Mouse (Mus musculus): ENCODE data around the gene 4921517D22Rik. TPM values are rescaled to one million over a fixed set of nuclear protein-coding genes. Genes with fewer than 3 reads are reported as not detected.

4921517D22Rik gene
- polyA plus RNA-seq, 1 experiment from 2014 or later, result not detected

- H3K9ac ChIP-seq (replicated peaks), result no peak overlapping the region
- no peaks in the 10 kb centered on the region for H3K4me1 ChIP-seq (replicated peaks)
- H3K4me3 ChIP-seq (replicated peaks), result no peak overlapping the region
- no peak overlapping the region for H3K27ac ChIP-seq
- no peaks in the 10 kb centered on the region for H3K9me3 ChIP-seq
- ATAC-seq (ENCODE audit: insufficient number of reproducible peaks, insufficient read depth, low FRiP score, low TSS enrichment, low read depth), result no peak
- WGBS, result 90% methylated on average over 3 of the region's 3 CpGs
- H3K4me2 ChIP-seq, result no peak overlapping the region
- H3K27me3 ChIP-seq, result no peaks in the 10 kb centered on the region
- peaks cover 69% of the 10 kb centered on the region for H3K36me3 ChIP-seq
Measured at GRCm38 (mm10) chr13:59645491-59645890, 48.4 kb downstream of the 4921517D22Rik start.

DNA sequence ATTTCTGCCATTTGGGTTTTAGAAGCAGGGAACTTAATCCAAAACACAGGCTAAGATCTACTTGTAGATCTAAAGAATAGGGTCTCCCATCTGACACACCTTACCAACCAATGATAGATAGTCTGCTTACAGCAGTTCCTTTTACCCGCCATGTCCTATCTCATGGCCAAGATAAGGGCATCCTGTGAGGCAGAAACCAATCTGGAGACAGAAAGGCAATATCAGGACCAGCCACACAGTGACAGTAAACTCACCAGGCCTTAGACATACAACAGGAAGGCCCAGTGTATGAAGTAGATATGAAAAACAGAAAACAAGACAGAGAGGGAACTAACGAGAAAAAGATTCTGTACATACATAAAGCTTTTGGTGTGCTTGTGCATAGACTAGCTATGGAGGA is 51.1 kb downstream of the 4921517D22Rik start:
- no peaks in the 10 kb centered on the region for H3K9me3 ChIP-seq
- H3K4me2 ChIP-seq, result no peak overlapping the region
- ATAC-seq (ENCODE audit: insufficient number of reproducible peaks, insufficient read depth, low FRiP score, low TSS enrichment, low read depth), result no peak
- H3K36me3 ChIP-seq, result peaks cover 65% of the 10 kb centered on the region
- no peak overlapping the region for H3K9ac ChIP-seq (replicated peaks)
- H3K27me3 ChIP-seq, result no peaks in the 10 kb centered on the region
- no peak overlapping the region for H3K27ac ChIP-seq
- H3K4me3 ChIP-seq (replicated peaks), result no peak overlapping the region
- no peaks in the 10 kb centered on the region for H3K4me1 ChIP-seq (replicated peaks)
- 93% methylated on average over 2 of the region's 2 CpGs for WGBS

GRCm38 (mm10) chr13:59640178-59640440 is 53.8 kb downstream of the 4921517D22Rik start:
- H3K4me2 ChIP-seq, result no peak overlapping the region
- H3K4me1 ChIP-seq (replicated peaks), result no peaks in the 10 kb centered on the region
- H3K27me3 ChIP-seq, result no peaks in the 10 kb centered on the region
- WGBS, result 88% methylated on average over 6 of the region's 6 CpGs
- H3K9ac ChIP-seq (replicated peaks), result no peak overlapping the region
- peaks cover 75% of the 10 kb centered on the region for H3K36me3 ChIP-seq
- no peak overlapping the region for H3K27ac ChIP-seq
- ATAC-seq (ENCODE audit: insufficient number of reproducible peaks, insufficient read depth, low FRiP score, low TSS enrichment, low read depth), result no peak
- H3K9me3 ChIP-seq, result no peaks in the 10 kb centered on the region
- H3K4me3 ChIP-seq (replicated peaks), result no peak overlapping the region

DNA sequence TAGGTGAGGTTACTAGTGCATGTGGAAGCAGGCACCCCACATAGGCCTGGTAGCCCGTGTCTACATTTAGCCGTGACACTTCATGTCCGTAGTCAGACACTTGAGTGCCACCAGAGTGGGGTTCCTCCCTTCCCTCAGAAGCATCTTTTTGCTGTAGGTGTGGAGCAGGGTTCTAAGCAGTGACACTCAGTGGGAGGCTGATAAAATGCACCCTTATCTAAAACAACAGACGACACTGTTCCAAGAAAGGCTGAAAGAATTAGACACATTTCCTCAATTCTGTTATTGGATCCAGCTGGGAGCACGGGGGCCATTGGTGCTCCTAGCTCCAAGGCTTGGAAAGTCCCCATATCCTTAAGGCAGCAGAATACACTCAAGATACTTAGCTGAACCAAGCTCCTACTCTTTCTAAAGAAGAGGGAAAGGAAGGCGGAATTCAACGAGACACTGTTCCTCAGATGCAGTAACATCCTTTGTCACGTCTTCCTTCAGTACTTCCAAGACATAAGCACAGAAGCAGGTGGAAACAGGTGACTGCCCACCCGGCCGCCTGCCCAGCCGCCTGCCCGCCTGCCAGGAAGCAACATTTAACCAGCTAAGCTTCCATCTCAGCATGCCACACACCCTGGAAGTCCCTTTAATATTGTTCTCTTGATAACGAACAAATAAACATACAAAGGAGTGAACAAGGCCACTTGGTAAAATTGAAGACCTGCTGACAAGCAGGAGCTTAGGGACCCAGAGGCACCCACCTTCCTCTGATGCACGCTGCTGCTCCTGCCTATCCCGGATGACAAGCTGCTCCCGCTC is 54.3 kb downstream of the 4921517D22Rik start:
- Histone ChIP-seq H3K36me3 (peaks cover 76% of the 10 kb centered on the region), H3K9me3 (no peaks in the 10 kb centered on the region), H3K27me3 (no peaks in the 10 kb centered on the region), H3K27ac (no peak overlapping the region), H3K4me3 (replicated peaks) (no peak overlapping the region), H3K4me1 (replicated peaks) (no peaks in the 10 kb centered on the region), H3K4me2 (no peak overlapping the region), H3K9ac (replicated peaks) (no peak overlapping the region)
- no peak for ATAC-seq (ENCODE audit: insufficient number of reproducible peaks, insufficient read depth, low FRiP score, low TSS enrichment, low read depth)
- WGBS, result 87% methylated on average over 16 of the region's 16 CpGs

DNA sequence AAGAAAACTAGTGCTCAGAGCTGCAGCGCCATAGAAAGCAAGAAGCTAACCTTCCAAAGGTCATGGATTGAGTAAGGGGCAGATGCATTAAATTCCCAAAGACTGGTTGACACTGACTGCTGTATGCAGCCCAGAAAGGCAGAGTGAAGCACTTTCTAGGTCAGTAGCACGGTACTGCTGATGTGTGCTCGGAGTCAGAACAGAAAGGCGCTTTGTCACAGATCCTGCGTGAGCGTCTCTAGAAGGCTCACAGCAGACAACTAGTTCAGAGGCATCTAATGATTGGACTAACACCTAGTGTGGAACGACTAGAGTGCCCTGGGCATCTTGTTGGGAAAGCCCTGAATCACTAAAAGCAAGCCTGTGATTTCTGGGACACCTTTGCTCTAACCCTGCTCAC is 56.1 kb downstream of the 4921517D22Rik start:
- no peak for ATAC-seq (ENCODE audit: insufficient number of reproducible peaks, insufficient read depth, low FRiP score, low TSS enrichment, low read depth)
- no peak overlapping the region for H3K4me3 ChIP-seq (replicated peaks)
- 90% methylated on average over 7 of the region's 7 CpGs for WGBS
- no peaks in the 10 kb centered on the region for H3K4me1 ChIP-seq (replicated peaks)
- no peak overlapping the region for H3K27ac ChIP-seq
- H3K36me3 ChIP-seq, result peaks cover 89% of the 10 kb centered on the region
- H3K9ac ChIP-seq (replicated peaks), result no peak overlapping the region
- H3K27me3 ChIP-seq, result no peaks in the 10 kb centered on the region
- H3K9me3 ChIP-seq, result no peaks in the 10 kb centered on the region
- no peak overlapping the region for H3K4me2 ChIP-seq

Other genes starting within 250 kb of the 4921517D22Rik start
- 9.0 and 9.3 TPM in 2 replicates for gene Agtpbp1, start 108.9 kb downstream of the 4921517D22Rik start, polyA plus RNA-seq (2016; fragmentation: Nextera tagmentation; extraction: Ambion mirVana)
- gene Naa35, start 108.8 kb downstream of the 4921517D22Rik start, polyA plus RNA-seq (2016; fragmentation: Nextera tagmentation; extraction: Ambion mirVana), result 122 and 127 TPM in 2 replicates
- gene Golm1, start 18.3 kb downstream of the 4921517D22Rik start, polyA plus RNA-seq (2016; fragmentation: Nextera tagmentation; extraction: Ambion mirVana), result 55.3 and 59.9 TPM in 2 replicates
- not detected in 2 replicates for gene Spata31d1a, start 16.2 kb upstream of the 4921517D22Rik start, polyA plus RNA-seq (2016; fragmentation: Nextera tagmentation; extraction: Ambion mirVana)
- gene Spata31d1b, start 18.2 kb upstream of the 4921517D22Rik start, polyA plus RNA-seq (2016; fragmentation: Nextera tagmentation; extraction: Ambion mirVana), result not detected in 2 replicates
- gene Spata31d1d, start 37.6 kb upstream of the 4921517D22Rik start, polyA plus RNA-seq (2016; fragmentation: Nextera tagmentation; extraction: Ambion mirVana), result not detected in 2 replicates
- gene 1700014D04Rik, start 52.6 kb upstream of the 4921517D22Rik start, polyA plus RNA-seq (2016; fragmentation: Nextera tagmentation; extraction: Ambion mirVana), result 0.24 and 0.46 TPM in 2 replicates
- gene Isca1, start 75.7 kb upstream of the 4921517D22Rik start, polyA plus RNA-seq (2016; fragmentation: Nextera tagmentation; extraction: Ambion mirVana), result 97.7 and 98.3 TPM in 2 replicates
- not detected in 2 replicates for gene Gm49354, start 88.1 kb upstream of the 4921517D22Rik start, polyA plus RNA-seq (2016; fragmentation: Nextera tagmentation; extraction: Ambion mirVana)
- gene Tut7, start 129.0 kb upstream of the 4921517D22Rik start, polyA plus RNA-seq (2016; fragmentation: Nextera tagmentation; extraction: Ambion mirVana), result 56.0 and 56.5 TPM in 2 replicates